Mouse (Mus musculus): Measurements from ENCODE around the gene Sec1. TPM values are rescaled to one million over a fixed set of nuclear protein-coding genes. Genes with fewer than 3 reads are reported as not detected.

The Sec1 gene
- polyA plus RNA-seq, 1 experiment from 2014 or later: 0.22 TPM

GRCm38 (mm10) chr7:45638623-45639401, 55.4 kb downstream of the Sec1 start:
- ATAC-seq (ENCODE audit: low FRiP score, low TSS enrichment): peak; percentile 86
- H3K9me3 ChIP-seq (ENCODE audit: low read length): no peaks in the 10 kb centered on the region
- peaks cover 60% of the 10 kb centered on the region for H3K4me1 ChIP-seq (ENCODE audit: insufficient read depth, low read length)
- H3K36me3 ChIP-seq (ENCODE audit: insufficient read depth, low read length): peaks cover 13% of the 10 kb centered on the region
- peak overlapping the region; percentile 35 for H3K4me3 ChIP-seq (ENCODE audit: low read length)
- H3K27me3 ChIP-seq (ENCODE audit: insufficient read depth, low read length): no peaks in the 10 kb centered on the region
- peak overlapping the region; percentile 47 for H3K9ac ChIP-seq (replicated peaks; ENCODE audit: low read length)
- WGBS: 22% methylated on average over 29 of the region's 29 CpGs
- peak overlapping the region; percentile 50 for H3K4me2 ChIP-seq (replicated peaks; ENCODE audit: low read depth, low read length)
- H3K27ac ChIP-seq (ENCODE audit: low read length): 0 out of 2 replicates have a peak overlapping the region, but pooled peaks have one; percentile 31

- H3K4me3 ChIP-seq (ENCODE audit: low read length): no peak overlapping the region
- H3K9ac ChIP-seq (replicated peaks; ENCODE audit: low read length): no peak overlapping the region
- no peak overlapping the region for H3K27ac ChIP-seq (ENCODE audit: low read length)
- H3K27me3 ChIP-seq (ENCODE audit: insufficient read depth, low read length): no peaks in the 10 kb centered on the region
- WGBS: 93% methylated on average over 6 of the region's 6 CpGs
- ATAC-seq (ENCODE audit: low FRiP score, low TSS enrichment): no peak
- H3K4me1 ChIP-seq (ENCODE audit: insufficient read depth, low read length): peaks cover 57% of the 10 kb centered on the region
- H3K4me2 ChIP-seq (replicated peaks; ENCODE audit: low read depth, low read length): peak overlapping the region; percentile 50
- H3K36me3 ChIP-seq (ENCODE audit: insufficient read depth, low read length): peaks cover 13% of the 10 kb centered on the region
- no peaks in the 10 kb centered on the region for H3K9me3 ChIP-seq (ENCODE audit: low read length)
These were observed 56.5 kb downstream of the Sec1 start for GRCm38 (mm10) chr7:45637710-45638109.

- peaks cover 13% of the 10 kb centered on the region for H3K36me3 ChIP-seq (ENCODE audit: insufficient read depth, low read length)
- no peak for ATAC-seq (ENCODE audit: low FRiP score, low TSS enrichment)
- H3K9ac ChIP-seq (replicated peaks; ENCODE audit: low read length): no peak overlapping the region
- 58% methylated on average over 15 of the region's 15 CpGs for WGBS
- no peaks in the 10 kb centered on the region for H3K9me3 ChIP-seq (ENCODE audit: low read length)
- no peaks in the 10 kb centered on the region for H3K27me3 ChIP-seq (ENCODE audit: insufficient read depth, low read length)
- no peak overlapping the region for H3K4me3 ChIP-seq (ENCODE audit: low read length)
- peaks cover 46% of the 10 kb centered on the region for H3K4me1 ChIP-seq (ENCODE audit: insufficient read depth, low read length)
- no peak overlapping the region for H3K4me2 ChIP-seq (replicated peaks; ENCODE audit: low read depth, low read length)
- peak overlapping the region; percentile 78 for H3K27ac ChIP-seq (ENCODE audit: low read length)
These were observed 58.2 kb downstream of the Sec1 start for GRCm38 (mm10) chr7:45635711-45636688.

GRCm38 (mm10) chr7:45634946-45635681, 59.1 kb downstream of the Sec1 start:
- H3K4me1 ChIP-seq (ENCODE audit: insufficient read depth, low read length): peaks cover 37% of the 10 kb centered on the region
- ATAC-seq (ENCODE audit: low FRiP score, low TSS enrichment): no peak
- peaks cover 13% of the 10 kb centered on the region for H3K36me3 ChIP-seq (ENCODE audit: insufficient read depth, low read length)
- H3K4me2 ChIP-seq (replicated peaks; ENCODE audit: low read depth, low read length): no peak overlapping the region
- H3K27ac ChIP-seq (ENCODE audit: low read length): peak overlapping the region; percentile 78
- H3K9ac ChIP-seq (replicated peaks; ENCODE audit: low read length): no peak overlapping the region
- no peaks in the 10 kb centered on the region for H3K9me3 ChIP-seq (ENCODE audit: low read length)
- no peak overlapping the region for H3K4me3 ChIP-seq (ENCODE audit: low read length)
- H3K27me3 ChIP-seq (ENCODE audit: insufficient read depth, low read length): no peaks in the 10 kb centered on the region
- 79% methylated on average over 11 of the region's 11 CpGs for WGBS

- H3K4me3 ChIP-seq (ENCODE audit: low read length): peak overlapping the region; percentile 19; the same call in 1 of the 2 replicates
- 12% methylated on average over 34 of the region's 35 CpGs for WGBS
- no peaks in the 10 kb centered on the region for H3K9me3 ChIP-seq (ENCODE audit: low read length)
- H3K9ac ChIP-seq (replicated peaks; ENCODE audit: low read length): peak overlapping the region; percentile 68
- peaks cover 28% of the 10 kb centered on the region for H3K4me1 ChIP-seq (ENCODE audit: insufficient read depth, low read length)
- 0 out of 2 replicates have a peak, but pooled peaks cover 3% of the 10 kb centered on the region for H3K27me3 ChIP-seq (ENCODE audit: insufficient read depth, low read length)
- H3K4me2 ChIP-seq (replicated peaks; ENCODE audit: low read depth, low read length): peak overlapping the region; percentile 53
- no peak; the same call in 1 of the 2 replicates for ATAC-seq (ENCODE audit: low FRiP score, low TSS enrichment)
- H3K27ac ChIP-seq (ENCODE audit: low read length): no peak overlapping the region
- peaks cover 13% of the 10 kb centered on the region for H3K36me3 ChIP-seq (ENCODE audit: insufficient read depth, low read length)
These were observed 61.7 kb downstream of the Sec1 start for GRCm38 (mm10) chr7:45632499-45632898.

GRCm38 (mm10) chr7:45630064-45630907, 63.9 kb downstream of the Sec1 start:
- no peak overlapping the region for H3K4me3 ChIP-seq (ENCODE audit: low read length)
- H3K9ac ChIP-seq (replicated peaks; ENCODE audit: low read length): no peak overlapping the region
- H3K36me3 ChIP-seq (ENCODE audit: insufficient read depth, low read length): no peaks in the 10 kb centered on the region
- no peak overlapping the region for H3K27ac ChIP-seq (ENCODE audit: low read length)
- WGBS: 73% methylated on average over 23 of the region's 23 CpGs
- H3K4me1 ChIP-seq (ENCODE audit: insufficient read depth, low read length): peaks cover 17% of the 10 kb centered on the region
- H3K9me3 ChIP-seq (ENCODE audit: low read length): no peaks in the 10 kb centered on the region
- H3K4me2 ChIP-seq (replicated peaks; ENCODE audit: low read depth, low read length): 0 out of 2 replicates have a peak overlapping the region, but pooled peaks have one; percentile 11
- ATAC-seq (ENCODE audit: low FRiP score, low TSS enrichment): no peak
- 0 out of 2 replicates have a peak, but pooled peaks cover 3% of the 10 kb centered on the region for H3K27me3 ChIP-seq (ENCODE audit: insufficient read depth, low read length)

GRCm38 (mm10) chr7:45628364-45629294, 65.6 kb downstream of the Sec1 start:
- under 1% methylated on average over 100 of the region's 105 CpGs for WGBS
- H3K4me1 ChIP-seq (ENCODE audit: insufficient read depth, low read length): peaks cover 15% of the 10 kb centered on the region
- peak; percentile 60 for ATAC-seq (ENCODE audit: low FRiP score, low TSS enrichment)
- peak overlapping the region; percentile 96 for H3K4me2 ChIP-seq (replicated peaks; ENCODE audit: low read depth, low read length)
- no peaks in the 10 kb centered on the region for H3K9me3 ChIP-seq (ENCODE audit: low read length)
- H3K27ac ChIP-seq (ENCODE audit: low read length): peak overlapping the region; percentile 65; the same call in 1 of the 2 replicates
- H3K9ac ChIP-seq (replicated peaks; ENCODE audit: low read length): peak overlapping the region; percentile 75
- H3K4me3 ChIP-seq (ENCODE audit: low read length): peak overlapping the region; percentile 65
- H3K27me3 ChIP-seq (ENCODE audit: insufficient read depth, low read length): 0 out of 2 replicates have a peak, but pooled peaks cover 3% of the 10 kb centered on the region
- H3K36me3 ChIP-seq (ENCODE audit: insufficient read depth, low read length): no peaks in the 10 kb centered on the region

Data from kidney, embryonic 16.5 days (tissue).